Mouse (Mus musculus): ENCODE measurements around the gene Tmed10.

The Tmed10 gene

GRCm38 (mm10) chr12:85350407-85351232, 24.0 kb downstream of the Tmed10 start:
- no peak for TF ChIP-seq GATA4 (IDR thresholded peaks at IDR 0.05; ENCODE audit: insufficient replicate concordance, low read length)

- TF ChIP-seq GATA4 (IDR thresholded peaks at IDR 0.05; ENCODE audit: insufficient replicate concordance, low read length), result peak; percentile 52; the same call in 1 of the 2 replicates
Measured at GRCm38 (mm10) chr12:85348338-85348737, 26.3 kb downstream of the Tmed10 start.

GRCm38 (mm10) chr12:85347196-85347595, 27.5 kb downstream of the Tmed10 start:
- no peak for TF ChIP-seq GATA4 (IDR thresholded peaks at IDR 0.05; ENCODE audit: insufficient replicate concordance, low read length)

GRCm38 (mm10) chr12:85346374-85346773, 28.3 kb downstream of the Tmed10 start:
- TF ChIP-seq GATA4 (IDR thresholded peaks at IDR 0.05; ENCODE audit: insufficient replicate concordance, low read length), result no peak

- TF ChIP-seq GATA4 (IDR thresholded peaks at IDR 0.05; ENCODE audit: insufficient replicate concordance, low read length), result no peak
Measured at GRCm38 (mm10) chr12:85345559-85345958, 29.1 kb downstream of the Tmed10 start.

- no peak for TF ChIP-seq GATA4 (IDR thresholded peaks at IDR 0.05; ENCODE audit: insufficient replicate concordance, low read length)
Measured at GRCm38 (mm10) chr12:85344252-85344651, 30.4 kb downstream of the Tmed10 start.

GRCm38 (mm10) chr12:85342310-85342709, 32.3 kb downstream of the Tmed10 start:
- no peak for TF ChIP-seq GATA4 (IDR thresholded peaks at IDR 0.05; ENCODE audit: insufficient replicate concordance, low read length)

- TF ChIP-seq GATA4 (IDR thresholded peaks at IDR 0.05; ENCODE audit: insufficient replicate concordance, low read length), result no peak
Measured at GRCm38 (mm10) chr12:85341131-85341530, 33.5 kb downstream of the Tmed10 start.

- TF ChIP-seq GATA4 (IDR thresholded peaks at IDR 0.05; ENCODE audit: insufficient replicate concordance, low read length), result no peak
Measured at GRCm38 (mm10) chr12:85339947-85340346, 34.7 kb downstream of the Tmed10 start.

GRCm38 (mm10) chr12:85339243-85339729, 35.4 kb downstream of the Tmed10 start, which contains the start of gene Nek9:
TSS of gene Nek9 (minus strand) at chr12:85339362.
- peak; percentile 5; the same call in 1 of the 2 replicates for TF ChIP-seq GATA4 (IDR thresholded peaks at IDR 0.05; ENCODE audit: insufficient replicate concordance, low read length)

- no peak for TF ChIP-seq GATA4 (IDR thresholded peaks at IDR 0.05; ENCODE audit: insufficient replicate concordance, low read length)
Measured at GRCm38 (mm10) chr12:85338815-85339214, 35.8 kb downstream of the Tmed10 start.

- no peak for TF ChIP-seq GATA4 (IDR thresholded peaks at IDR 0.05; ENCODE audit: insufficient replicate concordance, low read length)
Measured at GRCm38 (mm10) chr12:85337567-85338311, 36.9 kb downstream of the Tmed10 start.

- TF ChIP-seq GATA4 (IDR thresholded peaks at IDR 0.05; ENCODE audit: insufficient replicate concordance, low read length), result no peak
Measured at GRCm38 (mm10) chr12:85330153-85330552, 44.5 kb downstream of the Tmed10 start.

GRCm38 (mm10) chr12:85308651-85309050, 66.0 kb downstream of the Tmed10 start:
- no peak for TF ChIP-seq GATA4 (IDR thresholded peaks at IDR 0.05; ENCODE audit: insufficient replicate concordance, low read length)

GRCm38 (mm10) chr12:85305247-85305892, 69.3 kb downstream of the Tmed10 start:
- TF ChIP-seq GATA4 (IDR thresholded peaks at IDR 0.05; ENCODE audit: insufficient replicate concordance, low read length), result no peak

Measured in liver, adult (tissue).